Mouse (Mus musculus) liver, embryonic 11.5 days (tissue): ENCODE data around the gene Clrn3. TPM values are rescaled to one million over a fixed set of nuclear protein-coding genes. Genes with fewer than 3 reads are reported as not detected.

Source experiments
- microRNA counts: library from miRNA; unstranded; fragments of <30 nt; microRNA quantifications from one replicate; lab custom pipeline; 2015
- microRNA-seq: library from miRNA; unstranded; fragments of <30 nt; microRNA quantifications from one replicate; pipeline ENCODE4, GENCODE M21; 2017; ENCODE audit warnings: borderline number of aligned reads
- polyA plus RNA-seq: library from polyadenylated mRNA; unstranded; fragments of >200 nt; fragmentation: Nextera tagmentation; extraction: Ambion mirVana; gene quantifications from 2 replicates; pipeline ENCODE4 v1.2.1, GENCODE M21; 2014

Gene Clrn3
- polyA plus RNA-seq, 1 experiment from 2014 or later, result 0.04 TPM

MicroRNA genes within 50 kb of the gene (microRNA counts, 519-probe panel; counts per million panel counts)
- microRNA mmu-miR-1962 (lab: Ali Mortazavi, UCI), result not detected

Small RNA genes within 50 kb of the gene (microRNA-seq; reads per million reads assigned to microRNA genes)
- gene Mir1962, result not detected

Other genes starting within 250 kb of the Clrn3 start
- not detected in 2 replicates for gene Foxi2, start 118.3 kb downstream of the Clrn3 start, polyA plus RNA-seq
- 5.4 and 7.0 TPM in 2 replicates for gene Ptpre, start 8.8 kb upstream of the Clrn3 start, polyA plus RNA-seq
- 75.1 and 79.3 TPM in 2 replicates for gene Mki67, start 187.7 kb upstream of the Clrn3 start, polyA plus RNA-seq